Mouse (Mus musculus): ENCODE measurements around the gene Mrm1. TPM values are rescaled to one million over a fixed set of nuclear protein-coding genes. Genes with fewer than 3 reads are reported as not detected.

The Mrm1 gene
- polyA plus RNA-seq (2017; shearing (Covaris generic)): 39.7 TPM

DNA sequence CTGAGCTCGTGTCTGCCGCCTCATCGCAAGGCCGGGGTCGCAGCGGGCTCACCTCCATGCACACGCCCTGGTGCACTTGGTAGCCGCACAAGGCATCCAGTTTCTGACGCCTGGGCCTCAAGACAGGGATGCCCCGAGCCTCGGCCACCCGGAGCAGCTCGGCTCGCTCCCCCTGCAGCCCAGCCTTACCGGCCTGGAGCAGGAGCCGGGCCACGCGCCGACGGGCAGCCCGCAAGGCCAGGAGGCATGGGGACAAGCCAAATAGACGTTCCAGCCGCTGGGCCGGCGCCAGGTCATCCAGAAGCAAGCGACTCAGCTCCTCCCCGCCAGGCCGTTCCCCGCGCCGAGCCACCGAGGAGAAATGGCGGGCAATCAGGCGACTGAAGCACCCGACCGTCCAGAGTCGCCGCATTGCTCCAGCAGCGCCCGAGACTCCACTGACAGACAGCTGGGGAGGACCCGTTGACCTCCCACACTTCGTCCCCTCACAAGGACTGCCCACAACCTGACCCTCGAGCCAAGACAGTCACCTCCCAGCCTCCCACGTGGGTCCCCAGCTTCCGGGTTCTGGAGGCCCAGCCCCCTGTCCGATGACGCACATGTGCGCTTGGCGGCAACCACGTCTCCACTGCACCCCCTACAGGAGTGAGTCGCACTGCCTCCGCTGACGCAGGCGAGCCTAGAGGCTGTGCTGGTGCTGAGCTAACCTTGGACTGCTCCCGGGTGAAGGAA lies at the start of gene Mrm1:
Gene Mrm1, minus strand, starts transcription at position 555 of the 732 bp plus-strand sequence.

DNA sequence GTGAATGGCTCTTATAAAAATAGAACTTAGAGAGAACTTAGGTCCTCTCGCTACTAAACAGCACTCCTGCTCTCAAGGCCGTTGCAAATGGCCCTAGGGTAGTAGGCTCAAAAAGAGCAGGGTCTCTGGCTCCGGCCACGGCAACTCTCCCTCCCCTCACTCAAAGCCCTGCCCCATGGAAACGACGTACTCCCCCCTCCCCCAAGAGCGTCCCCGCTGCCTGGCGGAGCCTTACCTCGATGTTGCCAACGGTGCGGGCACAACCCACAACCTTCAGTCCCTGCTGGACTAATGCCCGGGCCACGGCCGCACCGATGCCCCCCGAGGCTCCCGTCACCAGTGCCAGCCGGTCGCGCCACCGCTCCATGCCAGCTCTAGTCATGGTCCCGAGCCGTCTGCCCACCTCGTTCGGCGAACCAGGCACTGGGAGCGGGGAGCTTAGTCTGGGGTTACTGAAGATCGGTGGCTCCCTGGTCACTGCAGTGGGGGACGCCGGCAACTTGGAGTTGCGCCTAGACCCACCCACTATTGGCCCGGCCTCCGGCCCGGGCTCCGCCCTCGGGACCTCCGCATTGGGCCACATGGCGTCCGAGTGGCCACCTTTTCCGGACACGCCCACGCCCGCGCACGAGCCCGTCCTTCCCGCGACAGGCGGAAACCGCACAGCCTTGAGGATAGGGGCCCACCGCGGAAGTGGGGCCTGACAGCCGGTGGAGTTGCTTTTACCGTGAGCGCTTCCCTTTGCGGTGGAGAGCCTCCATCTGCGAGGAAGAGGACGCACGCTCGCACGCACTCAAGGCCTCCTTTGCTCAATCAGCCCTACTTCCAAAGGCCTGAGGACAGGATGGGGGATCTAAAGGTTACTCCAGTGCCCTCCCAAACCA lies 9.4 kb upstream of the Mrm1 start, which contains the start of gene Dhrs11:
Gene Dhrs11, minus strand, starts transcription at position 479 of the 884 bp plus-strand sequence.

Other genes starting within 250 kb of the Mrm1 start
- 20.3 TPM for gene Dhrs11, start 9.5 kb upstream of the Mrm1 start, polyA plus RNA-seq (2017; shearing (Covaris generic))
- gene Ggnbp2, start 51.3 kb upstream of the Mrm1 start, polyA plus RNA-seq (2017; shearing (Covaris generic)): 157 TPM
- gene Myo19, start 60.6 kb upstream of the Mrm1 start, polyA plus RNA-seq (2017; shearing (Covaris generic)): 1.7 TPM
- 4.5 TPM for gene Pigw, start 60.8 kb upstream of the Mrm1 start, polyA plus RNA-seq (2017; shearing (Covaris generic))
- gene Znhit3, start 96.9 kb upstream of the Mrm1 start, polyA plus RNA-seq (2017; shearing (Covaris generic)): 33.2 TPM
- not detected for gene Car4, start 138.3 kb upstream of the Mrm1 start, polyA plus RNA-seq (2017; shearing (Covaris generic))